Mouse (Mus musculus) embryonic fibroblast, embryonic 13.5 days (primary cell): ENCODE measurements around the gene Ppm1d.

ENCODE experiments used
- CTCF ChIP-seq: IDR thresholded peaks from 2 replicates; pipeline ENCODE4 v1.5.1; 2011; ENCODE audit warnings: mild to moderate bottlenecking, control low read depth, low read length, moderate library complexity, borderline replicate concordance; ENCODE audit not compliant: insufficient read depth
- POLR2A ChIP-seq: IDR thresholded peaks from 2 replicates; pipeline ENCODE4 v1.6.1; 2011; ENCODE audit warnings: low read depth, mild to moderate bottlenecking, control low read depth, low read length, moderate library complexity

DNA sequence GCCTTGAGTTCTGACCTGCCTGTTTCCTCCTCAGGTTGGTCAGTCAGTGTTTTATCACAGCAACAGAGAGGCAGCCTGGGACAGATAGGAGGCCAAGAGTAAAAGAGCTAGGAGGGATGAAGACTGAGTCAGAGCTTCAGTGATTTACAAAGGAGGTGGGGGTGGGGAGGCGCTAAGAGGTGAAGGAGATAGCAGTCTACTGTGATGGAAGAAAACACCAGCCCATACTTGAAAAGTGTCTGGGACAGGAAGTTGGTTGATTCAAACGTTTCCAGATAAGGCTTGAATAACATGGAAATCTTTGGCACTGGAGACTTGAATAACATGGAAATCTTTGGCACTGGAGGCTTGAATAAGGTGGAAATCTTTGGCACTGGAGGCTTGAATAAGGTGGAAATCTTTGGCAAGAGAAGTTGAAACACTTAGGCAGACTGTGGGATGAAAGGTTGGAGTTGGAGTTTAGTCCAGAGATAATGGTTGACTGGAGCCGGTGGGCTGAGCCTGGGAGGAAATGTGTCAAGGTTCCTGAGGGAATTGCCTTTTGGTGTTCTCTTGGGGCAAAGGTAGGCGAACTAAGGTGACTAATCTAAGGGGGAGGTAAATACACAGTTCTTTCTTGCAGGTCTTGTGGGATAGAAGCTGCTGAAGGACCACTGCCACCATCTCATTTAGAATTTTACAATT, 4.3 kb upstream of the Ppm1d start:
- TF ChIP-seq CTCF (no peak), POLR2A (no peak)
